Mouse (Mus musculus): ENCODE measurements around the gene Zfp606. TPM values are rescaled to one million over a fixed set of nuclear protein-coding genes. Genes with fewer than 3 reads are reported as not detected.

Gene Zfp606
- 10 to 100 TPM in 1 of 2 experiments, 1 to 10 TPM in 1; 8.8 to 16.4 TPM for total RNA-seq (2021)
- long read RNA-seq, experiment 1, full-length matches to known transcripts, result 9 of 16 reads
- long read RNA-seq, experiment 1, partial matches to known transcripts, result 0 of 16 reads
- long read RNA-seq, experiment 1, other reads (novel, unspliced or antisense), result 7 of 16 reads
- long read RNA-seq, experiment 2, full-length matches to known transcripts, result 11 of 15 reads
- long read RNA-seq, experiment 2, partial matches to known transcripts, result 0 of 15 reads
- long read RNA-seq, experiment 2, other reads (novel, unspliced or antisense), result 4 of 15 reads

DNA sequence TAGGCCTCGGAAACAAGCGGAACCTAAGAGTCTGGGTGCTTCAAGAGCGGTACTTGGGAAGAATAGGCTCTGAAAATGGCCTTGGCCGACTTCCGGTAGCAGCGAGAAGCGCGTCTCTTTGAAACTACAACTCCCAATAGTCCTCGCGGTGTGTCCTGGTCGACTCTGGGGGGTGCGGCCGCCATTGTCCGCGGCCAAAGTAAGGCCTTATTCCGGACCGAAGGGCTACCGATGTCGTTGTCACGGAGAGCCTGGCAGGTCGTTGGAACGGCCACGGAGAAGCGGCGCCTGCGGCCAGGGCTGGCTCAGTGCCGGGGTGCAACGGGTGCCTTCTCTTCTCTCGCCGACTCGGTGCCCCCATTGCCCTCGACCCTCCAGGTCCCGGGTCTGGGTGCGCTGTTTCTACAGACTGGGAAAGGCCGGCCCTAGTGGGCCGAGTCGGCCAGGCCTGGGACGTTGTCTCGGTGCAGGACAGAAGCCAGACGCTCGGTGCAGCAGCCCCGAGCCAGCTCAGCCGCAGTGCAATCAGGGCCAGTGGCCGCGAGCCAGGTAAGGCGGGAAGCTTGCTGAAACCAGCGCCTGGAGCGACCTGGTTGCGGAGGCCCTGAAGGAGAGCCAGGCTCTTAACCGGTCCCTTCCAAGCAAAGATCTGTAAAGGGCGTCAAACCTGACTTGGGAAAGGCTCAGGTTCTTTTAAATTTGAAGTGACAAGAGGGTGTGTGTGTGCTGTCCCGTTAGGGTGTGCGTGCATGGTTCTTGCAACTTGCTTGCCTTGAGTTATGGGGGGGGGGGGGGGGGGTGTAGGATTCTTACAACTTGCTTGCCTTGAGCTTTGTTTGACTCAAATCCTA lies at the start of gene Zfp606:
TSS of gene Zfp606 (plus strand) at position 136 of the 851 bp plus-strand sequence.
- peak; percentile 89 for DNase-seq

- DNase-seq, result no peak
Observed at GRCm38 (mm10) chr7:12479009-12479346, 885 bp downstream of the Zfp606 start.

DNA sequence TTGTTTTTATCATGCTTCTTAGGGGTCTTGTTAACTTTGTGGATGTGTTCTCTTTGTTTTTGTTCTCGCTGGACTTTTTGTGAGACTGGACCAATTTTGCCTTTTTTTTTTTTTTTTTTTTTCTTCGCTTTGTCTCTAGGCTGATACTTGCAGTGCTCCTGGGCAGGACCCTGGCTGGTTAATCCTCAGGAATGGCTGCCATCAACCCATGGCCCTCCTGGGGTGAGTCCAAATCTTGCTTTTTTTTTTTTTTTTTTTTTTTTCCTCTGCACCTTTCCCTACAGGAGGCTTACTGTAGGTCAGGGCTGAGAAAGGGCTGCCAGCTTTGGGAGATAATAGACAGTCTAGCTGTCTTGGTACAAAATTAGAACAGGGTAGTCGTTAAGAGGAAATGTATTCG lies 1.4 kb downstream of the Zfp606 start:
- no peak for DNase-seq

DNA sequence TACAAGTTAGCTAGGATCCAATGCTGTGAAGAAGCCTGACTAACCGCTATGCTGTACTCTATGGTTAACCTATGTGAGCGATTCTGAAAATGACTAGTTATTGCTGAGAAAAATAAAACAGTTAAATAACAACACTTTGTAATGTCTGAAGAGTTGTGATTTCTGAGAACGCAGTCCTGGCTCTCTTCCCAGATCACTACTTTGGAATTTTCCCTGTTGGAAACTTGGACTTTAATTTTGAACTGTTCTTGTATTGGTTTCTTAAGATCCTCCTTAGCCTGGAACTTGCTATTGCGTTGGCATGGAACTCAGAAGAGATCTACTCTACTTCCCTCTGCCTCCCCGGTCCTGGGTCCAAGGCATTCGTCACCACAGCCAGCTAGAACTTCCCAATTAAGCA lies 5.7 kb downstream of the Zfp606 start:
- DNase-seq, result no peak

DNA sequence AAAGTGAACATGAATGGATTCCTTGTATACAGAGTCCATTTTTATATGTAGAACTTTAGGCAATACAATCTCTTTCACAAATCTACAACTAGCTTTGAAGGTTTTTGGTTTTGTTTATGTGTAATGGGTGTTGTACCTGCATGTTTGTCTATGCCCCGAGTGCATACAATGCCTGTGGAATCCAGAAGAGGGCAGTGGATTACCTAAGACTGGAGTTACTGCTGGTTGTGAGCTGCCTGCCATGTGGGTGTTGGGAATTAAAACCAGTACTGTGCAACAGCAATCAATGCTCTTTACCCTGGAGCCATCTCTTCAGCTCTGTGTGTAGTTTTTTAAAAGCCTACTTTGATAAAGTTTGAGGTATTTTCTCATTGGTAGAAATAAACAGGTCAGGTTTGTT lies 7.9 kb downstream of the Zfp606 start:
- no peak for DNase-seq

DNA sequence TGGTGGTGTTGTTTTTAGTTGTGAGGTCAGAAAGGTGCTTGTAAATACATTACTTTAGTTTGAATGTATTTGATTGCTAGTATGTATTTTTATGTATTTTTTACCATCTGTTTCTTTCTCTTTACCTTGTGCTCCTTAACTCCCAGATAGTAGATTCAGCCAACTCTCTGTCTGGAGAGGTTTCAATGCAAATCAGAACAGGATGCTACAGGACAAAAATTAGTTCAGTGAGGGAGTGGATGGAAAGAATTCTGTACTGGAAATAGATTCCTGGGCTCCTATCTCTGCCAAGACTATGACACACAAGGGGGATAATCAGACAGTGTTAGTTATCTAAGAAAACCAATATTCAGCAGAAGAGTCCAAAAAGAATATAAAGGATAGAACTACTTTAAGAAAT lies 8.6 kb downstream of the Zfp606 start:
- no peak for DNase-seq

DNA sequence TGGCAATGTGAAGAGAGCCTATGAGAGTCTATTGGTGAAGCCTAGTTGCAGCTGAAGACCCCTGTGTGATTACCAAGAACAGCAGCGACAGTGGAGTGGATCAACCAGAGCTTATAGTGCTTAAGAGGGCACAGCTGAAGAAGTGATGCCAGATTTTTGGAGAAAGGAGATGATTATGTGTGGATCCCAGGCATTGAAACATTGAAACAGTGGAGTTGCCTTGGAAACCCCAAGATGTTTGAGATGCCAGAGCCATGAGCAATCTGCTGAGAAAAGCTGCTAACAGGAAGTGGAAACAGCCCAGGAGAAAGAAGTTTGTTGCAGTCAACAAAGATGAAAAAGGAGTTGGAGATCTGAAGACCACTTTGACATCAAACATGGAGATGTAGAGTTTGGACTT lies 32.8 kb downstream of the Zfp606 start:
- no peak for DNase-seq

GRCm38 (mm10) chr7:12512217-12512616 lies 34.1 kb downstream of the Zfp606 start, which contains the start of gene 2900092C05Rik:
TSS of gene 2900092C05Rik (plus strand) at chr7:12512517.
- DNase-seq, result no peak

Other genes with a start within 250 kb of the Zfp606 start
- gene Vmn1r81, start 210.0 kb upstream of the Zfp606 start, total RNA-seq (2021), result not detected
- gene Vmn1r82, start 177.9 kb upstream of the Zfp606 start, total RNA-seq (2021), result not detected
- not detected for gene Vmn1r83, start 148.8 kb upstream of the Zfp606 start, total RNA-seq (2021)
- not detected for gene Vmn1r84, start 109.0 kb upstream of the Zfp606 start, total RNA-seq (2021)
- gene Zfp551, start 55.5 kb upstream of the Zfp606 start, total RNA-seq (2021), result 1 to 10 TPM; 3.0 to 4.8 TPM
- not detected for gene 2900092C05Rik, start 34.2 kb downstream of the Zfp606 start, total RNA-seq (2021)
- under 1 TPM; under 0.01 to 0.06 TPM for gene Vmn2r53, start 130.5 kb downstream of the Zfp606 start, total RNA-seq (2021)
- not detected for gene Vmn2r54, start 162.0 kb downstream of the Zfp606 start, total RNA-seq (2021)
- gene Vmn2r55, start 206.7 kb downstream of the Zfp606 start, total RNA-seq (2021), result under 1 TPM in 1 of 2 experiments, not detected in 1; 0.15 TPM

All from adrenal gland, postnatal 10 days (tissue).